Mouse (Mus musculus): ENCODE data around the gene Adora1. TPM values are rescaled to one million over a fixed set of nuclear protein-coding genes. Genes with fewer than 3 reads are reported as not detected.

Adora1 gene
- polyA plus RNA-seq, 2 experiments: 0.10 to 0.13 TPM

- no peak for ATAC-seq (ENCODE audit: insufficient read depth)
- no peak overlapping the region for H3K27ac ChIP-seq
- no peak for DNase-seq (ENCODE audit: low read depth in 3 of 3, low spot score in 3 of 3)
- H3K4me3 ChIP-seq (ENCODE audit: insufficient read depth in 1 of 2, low read depth in 2 of 2, low read length in 2 of 2): no peak overlapping the region
- 61% methylated on average over 7 of the region's 7 CpGs for WGBS (ENCODE audit: insufficient replicate concordance)
- H3K9ac ChIP-seq (replicated peaks): no peak overlapping the region
- H3K9me3 ChIP-seq (ENCODE audit: control insufficient read depth, low read length): no peaks in the 10 kb centered on the region
- H3K4me2 ChIP-seq (ENCODE audit: low read depth): no peak overlapping the region
- no peaks in the 10 kb centered on the region for H3K27me3 ChIP-seq (ENCODE audit: control insufficient read depth, insufficient read depth, low read length)
- no peaks in the 10 kb centered on the region; a peak in 1 of 4 replicates for H3K4me1 ChIP-seq (replicated peaks; ENCODE audit: control insufficient read depth in 2 of 2, insufficient read depth in 2 of 2, low read length in 1 of 2)
- no peak for TF ChIP-seq CTCF (IDR thresholded peaks at IDR 0.05; ENCODE audit: low read depth)
- TF ChIP-seq EP300 (IDR thresholded peaks at IDR 0.05; ENCODE audit: low read depth): no peak
- no peaks in the 10 kb centered on the region for H3K36me3 ChIP-seq (replicated peaks; ENCODE audit: control insufficient read depth, insufficient read depth, low read depth)
Measured at GRCm38 (mm10) chr1:134276823-134277222, 41.6 kb upstream of the Adora1 start.

GRCm38 (mm10) chr1:134275616-134276464 lies 40.6 kb upstream of the Adora1 start:
- H3K4me2 ChIP-seq (ENCODE audit: low read depth): no peak overlapping the region
- WGBS (ENCODE audit: insufficient replicate concordance): 57% methylated on average over 13 of the region's 13 CpGs
- H3K4me1 ChIP-seq (replicated peaks; ENCODE audit: control insufficient read depth in 2 of 2, insufficient read depth in 2 of 2, low read length in 1 of 2): no peaks in the 10 kb centered on the region; a peak in 1 of 4 replicates
- no peaks in the 10 kb centered on the region for H3K36me3 ChIP-seq (replicated peaks; ENCODE audit: control insufficient read depth, insufficient read depth, low read depth)
- H3K27ac ChIP-seq: no peak overlapping the region
- no peak overlapping the region for H3K9ac ChIP-seq (replicated peaks)
- no peak for DNase-seq (ENCODE audit: low read depth in 3 of 3, low spot score in 3 of 3)
- no peak for TF ChIP-seq CTCF (IDR thresholded peaks at IDR 0.05; ENCODE audit: low read depth)
- no peak for TF ChIP-seq EP300 (IDR thresholded peaks at IDR 0.05; ENCODE audit: low read depth)
- H3K27me3 ChIP-seq (ENCODE audit: control insufficient read depth, insufficient read depth, low read length): no peaks in the 10 kb centered on the region
- H3K9me3 ChIP-seq (ENCODE audit: control insufficient read depth, low read length): no peaks in the 10 kb centered on the region
- no peak for ATAC-seq (ENCODE audit: insufficient read depth)
- no peak overlapping the region for H3K4me3 ChIP-seq (ENCODE audit: insufficient read depth in 1 of 2, low read depth in 2 of 2, low read length in 2 of 2)

GRCm38 (mm10) chr1:134274483-134274920 lies 39.3 kb upstream of the Adora1 start:
- DNase-seq (ENCODE audit: low read depth in 3 of 3, low spot score in 3 of 3) (no peak), ATAC-seq (ENCODE audit: insufficient read depth) (no peak)
- Histone ChIP-seq H3K4me2 (ENCODE audit: low read depth) (no peak overlapping the region), H3K9ac (replicated peaks) (no peak overlapping the region), H3K36me3 (replicated peaks; ENCODE audit: control insufficient read depth, insufficient read depth, low read depth) (no peaks in the 10 kb centered on the region), H3K27ac (no peak overlapping the region), H3K4me3 (ENCODE audit: insufficient read depth in 1 of 2, low read depth in 2 of 2, low read length in 2 of 2) (no peak overlapping the region), H3K9me3 (ENCODE audit: control insufficient read depth, low read length) (no peaks in the 10 kb centered on the region), H3K4me1 (replicated peaks; ENCODE audit: control insufficient read depth in 2 of 2, insufficient read depth in 2 of 2, low read length in 1 of 2) (no peaks in the 10 kb centered on the region; a peak in 1 of 4 replicates), H3K27me3 (ENCODE audit: control insufficient read depth, insufficient read depth, low read length) (no peaks in the 10 kb centered on the region)
- TF ChIP-seq CTCF (IDR thresholded peaks at IDR 0.05; ENCODE audit: low read depth) (no peak), EP300 (IDR thresholded peaks at IDR 0.05; ENCODE audit: low read depth) (no peak)
- WGBS (ENCODE audit: insufficient replicate concordance): 63% methylated on average over 7 of the region's 7 CpGs

GRCm38 (mm10) chr1:134273493-134274395 lies 38.5 kb upstream of the Adora1 start:
- Histone ChIP-seq H3K4me2 (ENCODE audit: low read depth) (no peak overlapping the region), H3K27ac (no peak overlapping the region), H3K27me3 (ENCODE audit: control insufficient read depth, insufficient read depth, low read length) (no peaks in the 10 kb centered on the region), H3K4me1 (replicated peaks; ENCODE audit: control insufficient read depth in 2 of 2, insufficient read depth in 2 of 2, low read length in 1 of 2) (no peaks in the 10 kb centered on the region; a peak in 1 of 4 replicates), H3K9me3 (ENCODE audit: control insufficient read depth, low read length) (no peaks in the 10 kb centered on the region), H3K4me3 (ENCODE audit: insufficient read depth in 1 of 2, low read depth in 2 of 2, low read length in 2 of 2) (no peak overlapping the region), H3K36me3 (replicated peaks; ENCODE audit: control insufficient read depth, insufficient read depth, low read depth) (no peaks in the 10 kb centered on the region), H3K9ac (replicated peaks) (no peak overlapping the region)
- DNase-seq (ENCODE audit: low read depth in 3 of 3, low spot score in 3 of 3) (no peak), ATAC-seq (ENCODE audit: insufficient read depth) (no peak)
- no peak for TF ChIP-seq CTCF (IDR thresholded peaks at IDR 0.05; ENCODE audit: low read depth)
- 54% methylated on average over 9 of the region's 9 CpGs for WGBS (ENCODE audit: insufficient replicate concordance)

- TF ChIP-seq CTCF (IDR thresholded peaks at IDR 0.05; ENCODE audit: low read depth): no peak
- no peak for TF ChIP-seq EP300 (IDR thresholded peaks at IDR 0.05; ENCODE audit: low read depth)
- no peaks in the 10 kb centered on the region for H3K9me3 ChIP-seq (ENCODE audit: control insufficient read depth, low read length)
- WGBS (ENCODE audit: insufficient replicate concordance): 65% methylated on average over 5 of the region's 5 CpGs
- H3K27ac ChIP-seq: no peak overlapping the region
- no peak for ATAC-seq (ENCODE audit: insufficient read depth)
- no peak overlapping the region for H3K9ac ChIP-seq (replicated peaks)
- DNase-seq (ENCODE audit: low read depth in 3 of 3, low spot score in 3 of 3): no peak
- H3K4me3 ChIP-seq (ENCODE audit: insufficient read depth in 1 of 2, low read depth in 2 of 2, low read length in 2 of 2): no peak overlapping the region
- H3K27me3 ChIP-seq (ENCODE audit: control insufficient read depth, insufficient read depth, low read length): no peaks in the 10 kb centered on the region
- no peaks in the 10 kb centered on the region for H3K4me1 ChIP-seq (replicated peaks; ENCODE audit: control insufficient read depth in 2 of 2, insufficient read depth in 2 of 2, low read length in 1 of 2)
- H3K4me2 ChIP-seq (ENCODE audit: low read depth): no peak overlapping the region
- no peaks in the 10 kb centered on the region for H3K36me3 ChIP-seq (replicated peaks; ENCODE audit: control insufficient read depth, insufficient read depth, low read depth)
Measured at GRCm38 (mm10) chr1:134272754-134273250, 37.6 kb upstream of the Adora1 start.

Measured in liver, embryonic 14.5 days (tissue).